16 mouse cellular contexts compared by ENCODE assay signal in genomic region chr1:182052385-182052784, GRCm38 (mm10).
"Had no signal": no experiment of that assay in that cellular context is flagged by ENCODE, and none has a peak within 500 bp of the region (broad histone marks: within the 10 kb centered on the region; RNA-seq: fewer than 3 reads in every experiment).

No protein-coding gene starts in this region.

- H3K4me2 ChIP-seq: kidney, embryonic 15.5 days; limb, embryonic 13.5 days; liver, embryonic 13.5 days; midbrain, embryonic 11.5 days had no signal

- H3K36me3 ChIP-seq: kidney, embryonic 15.5 days; limb, embryonic 13.5 days; liver, embryonic 13.5 days had no signal

- DNase-seq: kidney, adult 11 months; kidney, adult 8-10 months; kidney, postnatal 10 days; kidney, postnatal 36 days; liver, embryonic 13.5 days; lung, adult 2 months; lung, postnatal 10 days; lung, postnatal 36 days; right cerebral cortex, postnatal 4 days; thymus, adult 2 months; thymus, postnatal 14 days; thymus, postnatal 4 days had no signal

- H3K9ac ChIP-seq: kidney, embryonic 15.5 days; limb, embryonic 13.5 days; liver, embryonic 13.5 days had no signal

- H3K4me1 ChIP-seq: liver, embryonic 13.5 days had no signal

- H3K27ac ChIP-seq: liver, embryonic 13.5 days had no signal

- H3K4me3 ChIP-seq: kidney, embryonic 15.5 days; limb, embryonic 13.5 days; liver, embryonic 13.5 days; megakaryocyte, embryonic 14.5 days had no signal

- H3K27me3 ChIP-seq: kidney, embryonic 15.5 days; limb, embryonic 13.5 days; liver, embryonic 13.5 days had no signal

- H3K9me3 ChIP-seq: kidney, embryonic 15.5 days; limb, embryonic 13.5 days; liver, embryonic 13.5 days; megakaryocyte, embryonic 14.5 days had no signal
